Mouse (Mus musculus) heart, adult 18-20 months (tissue): ENCODE data around the gene Wwox. TPM values are rescaled to one million over a fixed set of nuclear protein-coding genes. Genes with fewer than 3 reads are reported as not detected.

Source experiments
- DNase-seq, 2 experiments: peaks; one replicate each; pipeline ENCODE4 v3.0.0; 2021 to 2022; ENCODE audit warnings: mixed read lengths in 1 of 2
- total RNA-seq, 2 experiments: library from RNA; stranded (reverse); gene quantifications; 2 replicates each; pipeline ENCODE4 v1.2.3; 2021

Wwox gene
- total RNA-seq, 2 experiments from 2014 or later, result 3.8 to 5.3 TPM

DNA sequence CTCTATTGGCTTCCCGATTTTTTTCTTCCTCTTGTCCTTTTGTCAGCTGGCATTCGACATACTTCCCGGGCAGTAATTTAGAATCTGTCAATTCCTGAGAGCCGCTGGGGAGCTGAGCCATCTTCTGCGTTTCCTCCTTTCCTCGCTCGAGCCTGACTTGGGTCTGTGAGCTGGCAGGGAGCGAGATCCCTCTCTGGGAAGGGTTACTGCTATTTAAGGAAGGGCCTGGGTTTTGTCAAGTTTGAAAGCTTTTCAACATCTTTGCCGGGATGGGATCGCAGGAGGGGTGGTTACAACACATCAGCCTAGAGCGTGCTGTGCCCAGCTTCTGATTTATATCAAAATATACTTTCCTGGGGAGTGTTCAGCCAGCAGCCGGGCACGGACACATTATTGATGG lies 725.4 kb downstream of the Wwox start:
- no peak for DNase-seq

DNA sequence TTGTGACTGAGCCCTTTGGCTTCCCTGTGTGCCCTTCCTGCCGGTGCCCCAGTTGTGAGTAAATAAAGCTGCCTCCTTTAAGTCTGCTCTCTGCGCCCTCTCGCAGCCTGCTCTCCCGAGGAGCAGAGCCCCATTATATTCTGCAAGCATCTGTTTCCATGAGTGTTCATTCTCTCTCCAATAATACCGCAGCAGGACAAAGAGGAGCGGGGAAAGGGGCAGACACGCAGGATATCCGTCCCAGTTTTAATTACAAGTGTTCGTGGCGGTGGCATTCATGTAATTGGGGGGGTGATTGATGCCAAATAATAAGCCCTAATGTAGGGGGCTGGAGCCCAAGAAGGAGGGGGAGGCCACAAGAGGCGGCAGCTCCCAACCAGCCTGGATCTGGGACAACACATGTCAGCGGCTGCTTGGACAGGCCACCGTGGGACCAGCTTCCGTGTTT lies 734.2 kb downstream of the Wwox start:
- DNase-seq, result no peak

DNA sequence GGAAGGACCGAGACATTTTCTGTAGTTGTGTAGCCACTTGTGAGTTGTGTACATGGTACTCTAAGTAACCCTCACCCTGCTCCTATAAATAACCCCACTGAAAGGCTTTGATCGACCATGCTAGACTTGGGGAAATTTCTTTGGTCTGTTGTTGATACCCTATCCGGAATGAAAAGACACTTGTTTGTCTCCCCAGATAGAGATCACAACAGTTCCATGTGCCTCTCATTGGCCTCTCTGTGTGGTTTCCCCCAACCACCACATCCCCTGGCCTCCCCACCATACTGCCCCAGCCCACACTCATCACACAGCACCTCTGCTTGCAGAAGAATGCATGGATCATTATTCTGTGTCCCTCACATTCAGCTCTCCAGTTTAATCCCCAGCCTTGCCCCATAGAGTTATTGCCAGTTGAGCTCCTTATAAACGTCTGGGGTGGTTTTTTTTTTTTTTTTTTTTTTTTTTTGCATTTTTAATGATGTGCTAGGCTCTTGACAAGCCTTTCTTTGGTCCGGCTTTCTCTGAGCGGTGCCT lies 746.0 kb downstream of the Wwox start:
- DNase-seq, result no peak

- no peak for DNase-seq
Observed at GRCm38 (mm10) chr8:115186121-115186811, 746.8 kb downstream of the Wwox start.

- DNase-seq, result peak in 1 of 2 experiments; percentile 14
Observed at GRCm38 (mm10) chr8:115186882-115187281, 747.4 kb downstream of the Wwox start.

- no peak for DNase-seq
Observed at GRCm38 (mm10) chr8:115188446-115188845, 749.0 kb downstream of the Wwox start.

GRCm38 (mm10) chr8:115189836-115190235 lies 750.4 kb downstream of the Wwox start:
- DNase-seq, result peak in 1 of 2 experiments; percentile 11

- no peak for DNase-seq
Observed at GRCm38 (mm10) chr8:115193767-115194166, 754.3 kb downstream of the Wwox start.

GRCm38 (mm10) chr8:115195334-115195733 lies 755.9 kb downstream of the Wwox start:
- no peak for DNase-seq

DNA sequence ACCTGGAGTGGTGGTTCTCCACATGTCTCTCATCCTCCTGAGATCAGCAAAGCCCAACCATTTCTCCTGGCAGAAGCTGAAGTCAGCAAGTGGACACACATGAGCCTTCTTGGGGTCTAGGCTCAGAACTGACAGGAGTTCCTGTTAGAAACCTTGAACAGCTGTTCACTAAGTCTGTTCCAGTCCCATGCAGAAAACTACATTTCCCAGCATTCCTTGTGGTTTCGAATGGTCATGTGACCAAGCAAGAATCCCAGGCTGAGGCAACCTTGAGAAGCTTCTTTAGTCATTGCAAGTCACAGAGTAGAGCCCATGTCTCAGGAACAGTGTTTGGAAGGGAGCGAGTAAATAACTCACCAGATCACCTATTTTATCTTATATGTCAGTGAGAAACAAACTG lies 757.4 kb downstream of the Wwox start:
- DNase-seq, result no peak

DNA sequence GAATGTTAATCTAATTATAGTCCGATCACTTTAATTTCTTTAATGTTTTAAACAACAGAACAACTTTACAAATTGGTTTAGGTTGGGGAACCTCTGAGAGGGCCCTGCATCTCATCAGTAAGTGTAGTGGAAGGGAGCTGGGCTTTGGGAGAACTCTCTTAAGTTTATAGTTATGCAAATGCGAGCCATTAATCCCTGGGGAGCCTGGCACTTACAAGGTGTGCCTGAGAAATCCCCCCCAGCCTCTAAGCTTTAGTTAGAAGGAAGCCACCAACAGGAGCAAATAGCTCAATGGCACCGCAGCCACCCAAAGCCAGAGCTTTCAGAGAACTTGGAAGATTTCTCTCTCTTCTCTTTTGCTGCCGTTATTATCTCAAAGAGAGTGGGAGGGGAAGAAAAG lies 759.7 kb downstream of the Wwox start:
- DNase-seq, result no peak

GRCm38 (mm10) chr8:115199616-115200150 lies 760.2 kb downstream of the Wwox start:
- DNase-seq, result no peak

GRCm38 (mm10) chr8:115201726-115202125 lies 762.3 kb downstream of the Wwox start:
- DNase-seq, result no peak

- no peak for DNase-seq
Observed at GRCm38 (mm10) chr8:115207480-115207879, 768.0 kb downstream of the Wwox start.

GRCm38 (mm10) chr8:115208415-115209192 lies 769.1 kb downstream of the Wwox start:
- DNase-seq, result no peak

- no peak for DNase-seq
Observed at GRCm38 (mm10) chr8:115210014-115210413, 770.6 kb downstream of the Wwox start.

DNA sequence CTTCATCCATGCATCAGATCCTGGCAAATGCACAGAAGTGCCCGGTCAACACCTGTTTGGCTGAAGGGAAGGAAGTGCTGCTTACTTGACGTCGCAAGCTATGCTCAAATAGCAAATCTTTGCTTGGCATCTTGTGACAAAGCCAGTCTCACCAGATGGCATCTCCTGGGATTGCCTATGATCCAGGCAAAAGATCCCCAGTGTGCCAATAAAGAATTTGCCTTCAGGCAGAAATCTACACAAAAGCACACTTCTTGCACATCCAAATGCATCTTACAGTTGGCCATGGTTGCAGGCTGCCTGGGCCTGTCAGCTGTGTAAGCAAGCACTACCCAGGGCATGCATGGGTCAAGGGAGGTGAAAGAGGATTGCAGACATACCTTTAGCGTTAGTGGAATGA lies 773.7 kb downstream of the Wwox start:
- no peak for DNase-seq

DNA sequence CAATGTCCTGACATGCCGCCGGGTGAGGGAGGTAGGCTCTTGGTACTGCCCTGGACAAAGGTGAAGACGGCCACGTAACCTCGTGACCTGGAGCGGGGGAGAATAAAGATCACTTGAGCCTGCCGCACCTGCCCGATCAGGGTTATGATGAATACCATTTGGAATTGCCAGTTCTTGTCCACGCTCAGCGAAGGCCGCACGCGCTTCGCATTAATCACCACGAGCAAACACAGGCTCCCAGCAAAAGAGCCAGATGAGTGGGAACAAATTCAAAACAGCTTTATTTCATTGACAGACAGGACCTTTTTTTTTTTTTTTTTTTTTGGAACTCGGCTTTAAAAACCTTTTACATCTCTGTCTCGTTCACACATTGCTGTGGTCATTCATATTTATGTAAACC lies 775.4 kb downstream of the Wwox start:
- DNase-seq, result no peak

DNA sequence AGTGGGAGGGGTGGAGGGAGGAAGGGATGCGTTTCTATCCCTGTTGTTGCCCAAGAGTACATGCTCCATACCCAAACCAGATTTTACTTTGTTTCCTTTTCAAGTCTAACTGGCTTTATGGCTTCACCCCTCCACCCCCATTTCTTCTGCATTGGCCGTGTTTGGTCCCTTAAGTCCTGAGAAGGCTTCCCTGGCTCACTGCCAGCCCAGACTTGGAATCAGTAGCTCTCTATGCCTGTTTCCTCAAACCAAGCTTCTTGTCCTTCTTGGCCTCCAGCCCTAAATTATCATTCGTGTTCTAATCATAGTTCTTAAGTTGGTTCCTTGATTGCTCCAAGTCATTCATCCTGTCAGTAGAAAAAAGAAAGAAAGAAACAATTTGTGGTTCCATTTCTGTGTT lies 777.3 kb downstream of the Wwox start:
- DNase-seq, result peak in 1 of 2 experiments; percentile 17

GRCm38 (mm10) chr8:115222545-115222944 lies 783.1 kb downstream of the Wwox start:
- DNase-seq, result no peak

GRCm38 (mm10) chr8:115226781-115227583 lies 787.5 kb downstream of the Wwox start:
- no peak for DNase-seq

DNA sequence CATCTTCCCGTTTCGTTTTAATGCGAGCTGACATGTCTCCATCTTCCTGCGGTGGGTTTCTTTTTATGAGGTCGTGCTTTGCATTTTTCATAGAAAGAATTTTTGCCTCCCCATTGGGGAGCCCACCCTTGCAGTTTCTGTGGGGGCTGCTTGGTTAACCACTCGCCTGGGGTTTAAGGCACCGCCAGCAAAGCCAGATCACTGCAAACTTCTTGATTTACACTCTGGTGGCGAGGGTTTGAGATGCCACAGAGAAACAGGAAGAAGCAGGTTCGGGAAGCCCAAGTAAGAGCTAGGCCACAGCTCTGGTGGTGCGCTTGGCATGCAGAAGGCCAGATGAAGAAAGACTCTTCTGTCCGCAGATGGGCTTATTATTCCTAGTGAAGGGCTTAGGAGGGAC lies 789.4 kb downstream of the Wwox start:
- no peak for DNase-seq
